Mouse (Mus musculus): ENCODE results near the gene Pcmt1. TPM values are rescaled to one million over a fixed set of nuclear protein-coding genes. Genes with fewer than 3 reads are reported as not detected.
A peak's percentile ranks its signal among the peaks of the same experiment; 100 is the strongest.

Gene Pcmt1
- polyA plus RNA-seq, 1 experiment from 2014 or later, result 184 TPM

DNA sequence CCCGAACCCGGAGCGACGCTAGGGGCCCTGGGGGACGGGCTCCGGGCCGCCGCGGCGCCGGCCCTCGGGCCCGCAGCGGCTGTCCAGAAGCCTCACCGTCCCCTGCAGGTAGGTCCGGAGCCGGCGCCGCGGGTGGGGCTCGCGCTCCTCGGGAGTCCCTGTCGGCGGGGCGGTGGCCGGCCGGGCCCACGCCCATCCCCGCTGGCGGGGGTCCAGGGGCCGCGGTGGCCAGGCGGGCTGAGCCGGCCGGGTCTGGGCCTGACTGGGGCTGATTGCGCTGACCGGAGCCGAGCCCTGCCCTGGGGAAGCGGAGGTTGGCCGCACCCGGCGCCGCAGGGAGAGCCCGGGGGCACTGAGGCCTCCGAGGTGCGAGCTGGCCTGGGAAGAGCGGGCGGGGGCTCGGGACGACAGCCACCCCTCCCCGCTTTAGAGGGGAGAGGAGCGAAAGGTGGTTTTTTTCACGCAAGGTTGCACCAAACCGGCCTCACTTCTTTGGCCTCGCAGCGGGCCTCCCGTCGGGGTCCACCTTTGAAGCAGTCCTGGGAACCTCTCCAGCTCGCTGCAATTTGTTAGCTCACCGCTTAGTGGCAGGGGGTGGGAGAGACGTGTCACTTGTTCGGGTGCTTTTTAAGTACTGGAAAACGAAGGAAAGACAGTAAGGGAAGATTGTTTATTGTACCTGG lies 548 bp upstream of the Pcmt1 start:
- Histone ChIP-seq H3K36me3 (peaks cover 29% of the 10 kb centered on the region), H3K27me3 (no peaks in the 10 kb centered on the region), H3K9me3 (no peaks in the 10 kb centered on the region), H3K4me3 (peak overlapping the region; percentile 91), H3K4me1 (replicated peaks) (peaks cover 52% of the 10 kb centered on the region), H3K4me2 (peak overlapping the region; percentile 83), H3K9ac (peak overlapping the region; percentile 98), H3K27ac (replicated peaks) (peak overlapping the region; percentile 95)
- ATAC-seq (ENCODE audit: low read depth), result peak; percentile 87
- WGBS, result under 1% methylated on average over 51 of the region's 64 CpGs

GRCm38 (mm10) chr10:7673673-7674072 lies 7.3 kb downstream of the Pcmt1 start:
- H3K4me1 ChIP-seq (replicated peaks), result peaks cover 6% of the 10 kb centered on the region
- H3K27ac ChIP-seq (replicated peaks), result no peak overlapping the region
- 70% methylated on average over 1 of the region's 1 CpGs for WGBS
- no peak overlapping the region for H3K9ac ChIP-seq
- no peaks in the 10 kb centered on the region for H3K27me3 ChIP-seq
- no peaks in the 10 kb centered on the region for H3K9me3 ChIP-seq
- H3K4me3 ChIP-seq, result no peak overlapping the region
- no peak overlapping the region for H3K4me2 ChIP-seq
- peaks cover 60% of the 10 kb centered on the region for H3K36me3 ChIP-seq
- 0 out of 2 replicates have a peak, but pooled peaks have one; percentile 67 for ATAC-seq (ENCODE audit: low read depth)

- peak within 1 kb of the TSS; percentile 87 for H3K4me2 ChIP-seq
- peak; percentile 80 for ATAC-seq (ENCODE audit: low read depth)
Observed at GRCm38 (mm10) chr10:7667342-7667802, 13.6 kb downstream of the Pcmt1 start, which contains the start of gene Nup43. Gene Nup43, plus strand, starts transcription at chr10:7667503.

DNA sequence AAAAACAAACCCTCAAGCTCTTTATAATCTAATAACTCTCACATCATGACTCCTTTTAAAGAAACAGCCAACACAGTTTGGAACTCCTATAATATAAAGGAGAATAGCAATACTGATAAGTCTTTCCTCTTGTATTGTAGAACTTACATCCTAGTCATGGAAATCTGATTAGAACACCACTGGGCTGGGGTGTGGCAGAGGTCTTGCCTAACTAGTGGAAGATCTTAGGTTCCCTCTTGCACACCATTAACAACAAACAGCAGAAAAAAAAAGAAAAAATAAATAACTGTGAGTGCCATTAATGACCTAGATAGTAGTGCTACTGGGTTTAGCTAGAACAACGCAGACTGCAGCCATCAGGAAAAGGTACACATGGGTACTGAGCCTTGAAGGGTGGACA lies 16.0 kb downstream of the Pcmt1 start:
- 81% methylated on average over 1 of the region's 1 CpGs for WGBS
- Histone ChIP-seq H3K36me3 (peaks cover 6% of the 10 kb centered on the region), H3K9me3 (no peaks in the 10 kb centered on the region), H3K9ac (no peak overlapping the region), H3K27me3 (no peaks in the 10 kb centered on the region), H3K27ac (replicated peaks) (no peak overlapping the region), H3K4me1 (replicated peaks) (peaks cover 34% of the 10 kb centered on the region), H3K4me2 (no peak overlapping the region), H3K4me3 (no peak overlapping the region)
- ATAC-seq (ENCODE audit: low read depth), result no peak

More at GRCm38 (mm10) chr10:7667342-7667802, 13.6 kb downstream of the Pcmt1 start, which contains the start of gene Nup43:
- peaks cover 23% of the 10 kb centered on the region for H3K36me3 ChIP-seq
- H3K27me3 ChIP-seq, result no peaks in the 10 kb centered on the region
- peak within 1 kb of the TSS; percentile 59; the same call in 1 of the 2 replicates for H3K27ac ChIP-seq (replicated peaks)
- peak within 1 kb of the TSS; percentile 85 for H3K4me3 ChIP-seq
- peaks cover 20% of the 10 kb centered on the region for H3K4me1 ChIP-seq (replicated peaks)
- H3K9me3 ChIP-seq, result no peaks in the 10 kb centered on the region
- H3K9ac ChIP-seq, result peak within 1 kb of the TSS; percentile 76
- 0% methylated on average over 24 of the region's 24 CpGs for WGBS

DNA sequence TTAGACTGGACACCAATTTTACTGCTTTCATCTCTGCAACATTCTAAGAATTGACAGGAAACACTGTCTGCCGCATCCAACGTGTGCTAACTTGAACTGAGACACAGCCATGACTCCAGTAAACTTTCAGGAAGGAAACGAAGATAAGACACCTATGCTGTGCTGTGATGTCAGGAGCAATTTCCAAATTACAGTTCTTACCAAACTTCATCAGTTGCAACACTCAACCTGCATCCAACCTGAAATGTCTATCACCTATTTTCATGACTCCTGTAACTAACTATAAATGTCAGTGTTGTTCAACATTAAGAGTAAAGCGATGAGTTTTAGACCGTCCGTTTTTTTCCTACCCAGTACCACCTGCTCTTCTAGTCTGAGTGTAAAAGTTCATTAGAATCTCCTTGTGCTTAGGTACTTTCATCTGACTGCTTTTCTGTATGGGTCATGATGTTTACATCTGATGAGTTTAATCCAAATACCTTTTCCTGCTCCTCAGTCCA lies 16.9 kb downstream of the Pcmt1 start:
- no peak for ATAC-seq (ENCODE audit: low read depth)
- peak overlapping the region; percentile 93 for H3K4me2 ChIP-seq
- peak overlapping the region; percentile 94 for H3K27ac ChIP-seq (replicated peaks)
- H3K27me3 ChIP-seq, result no peaks in the 10 kb centered on the region
- WGBS, result 74% methylated on average over 6 of the region's 6 CpGs
- H3K9ac ChIP-seq, result peak overlapping the region; percentile 93
- no peaks in the 10 kb centered on the region for H3K36me3 ChIP-seq
- peaks cover 39% of the 10 kb centered on the region for H3K4me1 ChIP-seq (replicated peaks)
- peak overlapping the region; percentile 72 for H3K4me3 ChIP-seq
- no peaks in the 10 kb centered on the region for H3K9me3 ChIP-seq

DNA sequence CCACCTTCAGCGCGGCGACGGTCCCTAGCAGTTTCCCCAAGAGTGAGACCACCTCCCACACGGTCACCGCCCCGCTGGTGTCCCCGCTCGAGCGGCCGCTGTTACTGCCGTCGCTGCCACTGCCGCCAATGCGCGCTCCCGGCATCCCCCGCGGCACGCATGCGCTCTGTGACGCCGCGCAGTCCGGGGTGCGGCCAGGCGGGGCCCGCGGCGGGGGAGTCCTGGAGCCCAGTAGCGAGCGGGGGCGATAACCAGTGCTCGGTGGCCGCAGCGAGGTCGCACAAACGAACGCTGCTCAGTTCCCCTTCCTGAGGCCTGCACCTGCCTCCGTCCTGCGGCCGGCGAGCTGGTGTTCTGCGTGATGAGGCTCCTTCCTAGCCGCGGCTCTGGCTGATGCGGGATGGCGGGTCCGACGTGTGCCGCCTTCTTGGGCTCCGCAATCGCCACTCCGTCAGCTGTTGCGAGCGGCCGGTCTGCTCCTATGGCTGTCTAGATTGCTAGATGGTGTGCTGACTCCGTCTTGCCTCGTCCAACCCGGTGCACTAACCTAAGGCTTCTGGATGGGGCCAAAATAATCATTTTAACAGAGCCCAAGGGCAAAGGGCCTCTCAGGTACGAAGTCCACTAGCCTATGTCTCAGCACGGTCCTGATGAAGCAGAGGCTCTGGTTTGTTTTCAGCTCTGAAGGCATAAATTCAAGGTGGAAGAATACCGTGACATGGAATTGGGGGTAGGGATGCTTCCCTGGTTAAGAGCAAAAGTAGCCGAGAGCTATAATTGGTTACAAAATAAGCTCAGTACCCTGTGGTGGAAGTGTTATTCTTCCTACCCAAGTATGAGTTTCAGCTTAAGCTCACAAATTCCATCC lies 17.5 kb downstream of the Pcmt1 start:
- peak overlapping the region; percentile 93 for H3K9ac ChIP-seq
- peak overlapping the region; percentile 72 for H3K4me3 ChIP-seq
- no peaks in the 10 kb centered on the region for H3K36me3 ChIP-seq
- peaks cover 36% of the 10 kb centered on the region for H3K4me1 ChIP-seq (replicated peaks)
- H3K27me3 ChIP-seq, result no peaks in the 10 kb centered on the region
- no peaks in the 10 kb centered on the region for H3K9me3 ChIP-seq
- peak overlapping the region; percentile 93 for H3K4me2 ChIP-seq
- H3K27ac ChIP-seq (replicated peaks), result peak overlapping the region; percentile 94
- WGBS, result 1% methylated on average over 64 of the region's 64 CpGs
- ATAC-seq (ENCODE audit: low read depth), result peak; percentile 94

DNA sequence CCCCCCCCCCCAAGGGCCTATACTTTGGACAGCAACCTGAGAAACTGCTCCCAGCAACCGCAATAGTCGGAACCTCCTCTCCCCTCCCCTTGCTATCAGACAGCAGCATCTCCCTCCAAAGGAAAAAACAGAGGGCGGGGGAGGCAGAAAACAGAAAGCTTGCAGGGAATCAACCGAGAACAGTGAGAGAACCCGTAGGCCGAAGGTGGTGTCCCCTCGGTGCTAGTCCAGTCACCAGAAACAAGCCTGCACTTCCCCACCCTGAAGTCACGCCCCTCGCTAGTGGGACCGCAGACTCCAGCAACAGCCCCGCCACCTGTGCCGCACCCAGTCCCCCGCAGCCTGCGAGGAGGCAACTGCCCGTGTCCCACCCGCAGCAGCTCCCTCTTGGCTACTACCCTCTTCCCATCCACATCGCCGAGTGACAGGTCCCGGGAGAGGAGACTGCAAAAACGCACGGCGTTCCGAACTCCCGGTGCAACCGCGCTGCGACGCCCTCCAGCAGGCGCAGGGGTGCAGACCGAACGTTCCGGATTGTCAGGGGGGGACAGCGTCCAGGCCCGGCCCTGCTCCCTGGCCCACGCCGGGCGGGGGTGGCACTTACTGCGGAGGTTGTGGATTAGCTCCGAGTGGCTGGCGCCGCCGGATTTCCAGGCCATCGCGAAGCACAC lies 18.3 kb downstream of the Pcmt1 start:
- peak overlapping the region; percentile 93 for H3K4me2 ChIP-seq
- WGBS, result under 1% methylated on average over 44 of the region's 44 CpGs
- no peaks in the 10 kb centered on the region for H3K9me3 ChIP-seq
- H3K4me1 ChIP-seq (replicated peaks), result peaks cover 28% of the 10 kb centered on the region
- ATAC-seq (ENCODE audit: low read depth), result peak; percentile 84
- peak overlapping the region; percentile 94 for H3K27ac ChIP-seq (replicated peaks)
- no peaks in the 10 kb centered on the region for H3K27me3 ChIP-seq
- H3K36me3 ChIP-seq, result no peaks in the 10 kb centered on the region
- peak overlapping the region; percentile 93 for H3K9ac ChIP-seq
- H3K4me3 ChIP-seq, result peak overlapping the region; percentile 72

- H3K36me3 ChIP-seq, result peaks cover 25% of the 10 kb centered on the region
- H3K4me3 ChIP-seq, result no peak overlapping the region
- WGBS, result 92% methylated on average over 2 of the region's 2 CpGs
- H3K9ac ChIP-seq, result no peak overlapping the region
- H3K4me2 ChIP-seq, result no peak overlapping the region
- H3K9me3 ChIP-seq, result no peaks in the 10 kb centered on the region
- ATAC-seq (ENCODE audit: low read depth), result no peak
- no peaks in the 10 kb centered on the region for H3K27me3 ChIP-seq
- H3K27ac ChIP-seq (replicated peaks), result no peak overlapping the region
- no peaks in the 10 kb centered on the region for H3K4me1 ChIP-seq (replicated peaks)
Observed at GRCm38 (mm10) chr10:7651057-7651456, 29.9 kb downstream of the Pcmt1 start.

GRCm38 (mm10) chr10:7649059-7649458 lies 31.9 kb downstream of the Pcmt1 start:
- H3K9me3 ChIP-seq, result no peaks in the 10 kb centered on the region
- no peak overlapping the region for H3K4me3 ChIP-seq
- H3K4me1 ChIP-seq (replicated peaks), result no peaks in the 10 kb centered on the region
- H3K27ac ChIP-seq (replicated peaks), result no peak overlapping the region
- no peaks in the 10 kb centered on the region for H3K27me3 ChIP-seq
- no peak for ATAC-seq (ENCODE audit: low read depth)
- peaks cover 38% of the 10 kb centered on the region for H3K36me3 ChIP-seq
- 88% methylated on average over 4 of the region's 4 CpGs for WGBS
- H3K4me2 ChIP-seq, result no peak overlapping the region
- no peak overlapping the region for H3K9ac ChIP-seq

DNA sequence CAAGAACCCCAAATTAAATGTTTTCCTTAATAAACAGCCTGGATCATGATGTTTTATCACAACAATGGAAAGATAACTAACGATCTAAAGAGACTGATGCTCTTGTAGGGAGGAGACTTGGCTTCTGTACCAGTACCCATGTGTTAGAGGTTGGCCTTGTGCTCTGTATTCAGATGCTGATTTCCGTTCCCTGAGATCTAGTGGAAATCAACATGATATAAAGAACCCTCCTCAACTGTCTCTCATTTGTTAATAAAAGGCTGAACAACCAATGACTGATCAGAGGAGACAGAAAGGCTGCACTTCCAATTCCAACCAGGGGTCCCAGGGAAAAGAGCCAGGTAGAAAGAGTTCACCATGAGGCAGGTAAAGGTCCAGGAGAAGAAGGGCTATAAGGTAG lies 35.0 kb downstream of the Pcmt1 start:
- Histone ChIP-seq H3K4me2 (no peak overlapping the region), H3K9ac (no peak overlapping the region), H3K4me3 (no peak overlapping the region), H3K27me3 (no peaks in the 10 kb centered on the region), H3K27ac (replicated peaks) (no peak overlapping the region), H3K4me1 (replicated peaks) (no peaks in the 10 kb centered on the region), H3K36me3 (peaks cover 62% of the 10 kb centered on the region), H3K9me3 (no peaks in the 10 kb centered on the region)
- no peak for ATAC-seq (ENCODE audit: low read depth)
- 87% methylated on average over 2 of the region's 2 CpGs for WGBS

GRCm38 (mm10) chr10:7640366-7640765 lies 40.6 kb downstream of the Pcmt1 start:
- Histone ChIP-seq H3K9ac (no peak overlapping the region), H3K4me1 (replicated peaks) (no peaks in the 10 kb centered on the region), H3K4me3 (no peak overlapping the region), H3K4me2 (no peak overlapping the region), H3K36me3 (peaks cover 76% of the 10 kb centered on the region), H3K27ac (replicated peaks) (no peak overlapping the region), H3K9me3 (no peaks in the 10 kb centered on the region), H3K27me3 (no peaks in the 10 kb centered on the region)
- ATAC-seq (ENCODE audit: low read depth), result no peak
- 96% methylated on average over 12 of the region's 12 CpGs for WGBS

Data from neural tube, embryonic 13.5 days (tissue).